Mouse (Mus musculus): ENCODE data around the gene Adamtsl5. TPM values are rescaled to one million over a fixed set of nuclear protein-coding genes. Genes with fewer than 3 reads are reported as not detected.

Adamtsl5 gene
- total and polyA plus RNA-seq, 2 experiments from 2014 or later, result 14.6 to 34.6 TPM

GRCm38 (mm10) chr10:80363734-80364133 is 15.5 kb upstream of the Adamtsl5 start:
- H3K36me3 ChIP-seq (replicated peaks; ENCODE audit: control insufficient read depth, insufficient read depth, low read length), result no peaks in the 10 kb centered on the region
- WGBS, result 33% methylated on average over 6 of the region's 6 CpGs
- TF ChIP-seq CTCF (IDR thresholded peaks at IDR 0.05; ENCODE audit: low read depth) (no peak), EP300 (IDR thresholded peaks at IDR 0.05; ENCODE audit: low read depth) (no peak)

GRCm38 (mm10) chr10:80357994-80358639 is 9.9 kb upstream of the Adamtsl5 start:
- Histone ChIP-seq H3K9me3 (replicated peaks; ENCODE audit: control insufficient read depth, low read length) (no peaks in the 10 kb centered on the region), H3K36me3 (replicated peaks; ENCODE audit: control insufficient read depth, insufficient read depth, low read length) (no peaks in the 10 kb centered on the region), H3K4me2 (ENCODE audit: low read depth, low read length) (peak overlapping the region; percentile 28), H3K9ac (replicated peaks; ENCODE audit: low read depth, low read length) (no peak overlapping the region), H3K27me3 (ENCODE audit: control insufficient read depth, insufficient read depth, low read length) (peaks cover 70% of the 10 kb centered on the region), H3K27ac (ENCODE audit: low read depth) (no peak overlapping the region), H3K4me3 (ENCODE audit: low read depth, low read length) (no peak overlapping the region), H3K4me1 (ENCODE audit: control insufficient read depth, insufficient read depth) (no peaks in the 10 kb centered on the region)
- DNase-seq (ENCODE audit: low spot score) (no peak), ATAC-seq (ENCODE audit: insufficient read depth, low read depth) (peak; percentile 31; the same call in 1 of the 2 replicates)
- TF ChIP-seq CTCF (IDR thresholded peaks at IDR 0.05; ENCODE audit: low read depth), result 0 out of 2 replicates have a peak, but pooled peaks have one; percentile 4
- TF ChIP-seq EP300 (IDR thresholded peaks at IDR 0.05; ENCODE audit: low read depth), result no peak
- WGBS, result 6% methylated on average over 27 of the region's 31 CpGs

More at GRCm38 (mm10) chr10:80363734-80364133, 15.5 kb upstream of the Adamtsl5 start:
- Histone ChIP-seq H3K4me1 (ENCODE audit: control insufficient read depth, insufficient read depth) (no peaks in the 10 kb centered on the region), H3K4me3 (ENCODE audit: low read depth, low read length) (no peak overlapping the region), H3K4me2 (ENCODE audit: low read depth, low read length) (no peak overlapping the region), H3K9me3 (replicated peaks; ENCODE audit: control insufficient read depth, low read length) (no peaks in the 10 kb centered on the region), H3K27ac (ENCODE audit: low read depth) (no peak overlapping the region), H3K27me3 (ENCODE audit: control insufficient read depth, insufficient read depth, low read length) (peaks cover 40% of the 10 kb centered on the region), H3K9ac (replicated peaks; ENCODE audit: low read depth, low read length) (no peak overlapping the region)
- no peak for ATAC-seq (ENCODE audit: insufficient read depth, low read depth)
- no peak for DNase-seq (ENCODE audit: low spot score)

GRCm38 (mm10) chr10:80357336-80357735 is 9.1 kb upstream of the Adamtsl5 start:
- no peaks in the 10 kb centered on the region for H3K36me3 ChIP-seq (replicated peaks; ENCODE audit: control insufficient read depth, insufficient read depth, low read length)
- no peak overlapping the region for H3K9ac ChIP-seq (replicated peaks; ENCODE audit: low read depth, low read length)
- H3K27me3 ChIP-seq (ENCODE audit: control insufficient read depth, insufficient read depth, low read length), result peaks cover 73% of the 10 kb centered on the region
- ATAC-seq (ENCODE audit: insufficient read depth, low read depth), result no peak
- H3K4me3 ChIP-seq (ENCODE audit: low read depth, low read length), result no peak overlapping the region
- 0 out of 2 replicates have a peak overlapping the region, but pooled peaks have one; percentile 28 for H3K4me2 ChIP-seq (ENCODE audit: low read depth, low read length)
- DNase-seq (ENCODE audit: low spot score), result no peak
- no peaks in the 10 kb centered on the region for H3K9me3 ChIP-seq (replicated peaks; ENCODE audit: control insufficient read depth, low read length)
- TF ChIP-seq CTCF (IDR thresholded peaks at IDR 0.05; ENCODE audit: low read depth) (no peak), EP300 (IDR thresholded peaks at IDR 0.05; ENCODE audit: low read depth) (no peak)
- H3K4me1 ChIP-seq (ENCODE audit: control insufficient read depth, insufficient read depth), result no peaks in the 10 kb centered on the region
- WGBS, result 34% methylated on average over 7 of the region's 7 CpGs
- no peak overlapping the region for H3K27ac ChIP-seq (ENCODE audit: low read depth)

GRCm38 (mm10) chr10:80356737-80357136 is 8.5 kb upstream of the Adamtsl5 start:
- WGBS, result 3% methylated on average over 32 of the region's 34 CpGs
- Histone ChIP-seq H3K9me3 (replicated peaks; ENCODE audit: control insufficient read depth, low read length) (no peaks in the 10 kb centered on the region), H3K4me2 (ENCODE audit: low read depth, low read length) (peak overlapping the region; percentile 46; the same call in 1 of the 2 replicates), H3K4me3 (ENCODE audit: low read depth, low read length) (peak overlapping the region; percentile 28), H3K27me3 (ENCODE audit: control insufficient read depth, insufficient read depth, low read length) (peaks cover 79% of the 10 kb centered on the region), H3K4me1 (ENCODE audit: control insufficient read depth, insufficient read depth) (no peaks in the 10 kb centered on the region), H3K36me3 (replicated peaks; ENCODE audit: control insufficient read depth, insufficient read depth, low read length) (no peaks in the 10 kb centered on the region), H3K9ac (replicated peaks; ENCODE audit: low read depth, low read length) (no peak overlapping the region), H3K27ac (ENCODE audit: low read depth) (no peak overlapping the region)
- no peak for TF ChIP-seq CTCF (IDR thresholded peaks at IDR 0.05; ENCODE audit: low read depth)
- no peak for TF ChIP-seq EP300 (IDR thresholded peaks at IDR 0.05; ENCODE audit: low read depth)
- no peak for DNase-seq (ENCODE audit: low spot score)
- no peak for ATAC-seq (ENCODE audit: insufficient read depth, low read depth)

- no peak within 1 kb of the TSS for H3K27ac ChIP-seq (ENCODE audit: low read depth)
- H3K4me2 ChIP-seq (ENCODE audit: low read depth, low read length), result peak within 1 kb of the TSS; percentile 46; the same call in 1 of the 2 replicates
- no peak for DNase-seq (ENCODE audit: low spot score)
- H3K9ac ChIP-seq (replicated peaks; ENCODE audit: low read depth, low read length), result no peak within 1 kb of the TSS
- 2% methylated on average over 52 of the region's 53 CpGs for WGBS
- no peaks in the 10 kb centered on the region for H3K9me3 ChIP-seq (replicated peaks; ENCODE audit: control insufficient read depth, low read length)
- no peak for ATAC-seq (ENCODE audit: insufficient read depth, low read depth)
- H3K4me3 ChIP-seq (ENCODE audit: low read depth, low read length), result peak within 1 kb of the TSS; percentile 28
- H3K36me3 ChIP-seq (replicated peaks; ENCODE audit: control insufficient read depth, insufficient read depth, low read length), result no peaks in the 10 kb centered on the region
- peaks cover 81% of the 10 kb centered on the region for H3K27me3 ChIP-seq (ENCODE audit: control insufficient read depth, insufficient read depth, low read length)
- no peak for TF ChIP-seq EP300 (IDR thresholded peaks at IDR 0.05; ENCODE audit: low read depth)
- no peak for TF ChIP-seq CTCF (IDR thresholded peaks at IDR 0.05; ENCODE audit: low read depth)
- H3K4me1 ChIP-seq (ENCODE audit: control insufficient read depth, insufficient read depth), result no peaks in the 10 kb centered on the region
Measured at GRCm38 (mm10) chr10:80356001-80356682, 7.9 kb upstream of the Adamtsl5 start, which contains the start of gene Plk5. Plk5 (plus strand) TSS chr10:80356459.

Data from heart, postnatal 0 days (tissue).